Mouse (Mus musculus): ENCODE measurements at regions not wholly inside any gene's neighbourhood (a gene's known extent, or its start where the extent isn't known, plus 50 kb on each side); places are given as distances from the start of the nearest gene placed in this dataset.

- DNase-seq (ENCODE audit: low spot score in 2 of 2) = no peak
Observed at GRCm38 (mm10) chr15:97620261-97620660, 85.4 kb downstream of the Rpap3 start.

DNA sequence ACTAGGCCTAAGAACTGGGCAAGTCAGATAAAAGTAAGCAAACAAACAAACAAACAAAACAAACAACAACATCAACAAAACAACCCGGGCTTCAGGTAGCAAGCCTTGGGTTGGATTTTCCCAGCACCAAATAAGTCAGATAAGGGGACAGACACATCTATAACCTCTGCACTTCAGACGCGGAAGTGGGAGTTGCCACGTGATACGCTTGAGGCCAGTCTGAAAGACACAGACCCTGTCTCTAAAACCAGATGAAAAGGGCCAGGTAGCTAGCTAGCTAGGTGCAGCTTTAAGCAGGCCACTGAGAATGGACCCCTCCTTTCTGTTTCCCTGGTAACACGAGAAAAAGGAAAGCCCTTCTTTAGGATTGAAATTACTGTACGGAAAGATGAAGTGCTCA, 85.9 kb downstream of the Rpap3 start:
- no peak for DNase-seq (ENCODE audit: low spot score in 2 of 2)

- DNase-seq (ENCODE audit: low spot score in 2 of 2) = no peak
Observed at GRCm38 (mm10) chr15:97612325-97612724, 93.3 kb downstream of the Rpap3 start.

- no peak for DNase-seq (ENCODE audit: low spot score in 2 of 2)
Observed at GRCm38 (mm10) chr15:97610767-97611166, 94.9 kb downstream of the Rpap3 start.

DNA sequence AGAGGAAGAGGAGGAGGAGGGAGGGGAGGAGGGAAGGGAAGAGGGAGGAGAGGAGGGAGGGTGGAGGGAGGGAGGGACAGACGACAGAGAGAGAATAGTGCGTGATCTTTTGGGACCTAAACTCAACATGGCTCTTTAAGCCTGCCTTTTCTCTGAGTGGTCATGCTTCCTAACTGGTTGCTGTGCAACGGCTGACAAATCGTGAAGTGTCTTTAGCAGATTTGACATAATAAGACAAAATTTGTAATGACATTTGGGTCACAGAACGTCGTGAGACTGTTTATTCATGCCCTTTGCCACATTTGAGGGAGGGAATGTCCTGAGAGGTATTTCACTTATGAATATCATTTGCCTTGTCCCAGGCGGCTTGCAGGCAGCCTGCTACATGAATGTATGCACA, 96.1 kb downstream of the Rpap3 start:
- no peak for DNase-seq (ENCODE audit: low spot score in 2 of 2)

DNA sequence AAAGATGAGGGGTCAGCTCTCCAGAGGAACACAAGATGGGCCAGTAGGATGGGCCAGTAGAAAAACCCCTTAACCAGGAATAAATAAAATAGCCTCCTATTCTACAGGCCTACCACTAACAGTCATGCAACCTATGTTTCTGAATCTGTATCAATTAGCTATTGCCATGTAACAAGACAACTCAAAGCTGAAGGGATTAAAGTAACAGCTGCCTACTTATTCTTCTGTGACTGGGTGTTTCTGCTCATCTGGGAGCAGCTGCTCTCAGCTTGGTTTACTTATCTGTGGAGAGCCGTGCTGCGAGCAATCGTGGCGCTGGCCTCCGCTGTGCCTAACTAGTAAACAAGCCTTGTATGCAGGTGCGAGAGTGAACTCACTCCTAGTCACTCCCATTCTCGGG, 97.0 kb downstream of the Rpap3 start:
- no peak for DNase-seq (ENCODE audit: low spot score in 2 of 2)

DNA sequence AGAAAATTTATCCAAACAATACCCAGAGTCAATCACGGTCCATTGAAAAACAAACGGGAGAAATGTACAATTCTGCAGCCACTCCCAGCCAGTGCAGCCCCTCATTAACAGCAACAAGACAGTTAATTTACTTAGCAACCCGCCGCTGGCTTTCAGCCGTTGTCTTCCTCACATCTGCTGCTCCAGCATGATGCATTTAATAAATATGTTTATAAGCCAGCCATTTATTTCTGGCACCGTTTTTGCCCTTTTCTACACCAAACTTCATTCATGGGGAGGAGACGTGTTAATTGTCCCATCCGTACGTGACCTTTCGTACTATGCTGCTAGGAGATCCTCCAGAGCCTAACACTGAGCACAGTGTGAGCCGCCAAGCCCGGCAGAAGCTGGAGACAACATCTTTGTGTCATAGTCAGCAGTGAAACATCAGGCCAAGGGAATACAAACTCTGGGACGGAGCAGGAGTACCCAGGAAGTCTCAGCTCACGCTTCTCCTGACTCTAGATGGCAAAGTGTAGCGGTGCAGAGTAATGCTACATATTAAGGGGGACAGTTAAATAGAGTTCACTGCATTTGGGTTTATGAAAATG, 97.9 kb downstream of the Rpap3 start:
- no peak for DNase-seq (ENCODE audit: low spot score in 2 of 2)

DNA sequence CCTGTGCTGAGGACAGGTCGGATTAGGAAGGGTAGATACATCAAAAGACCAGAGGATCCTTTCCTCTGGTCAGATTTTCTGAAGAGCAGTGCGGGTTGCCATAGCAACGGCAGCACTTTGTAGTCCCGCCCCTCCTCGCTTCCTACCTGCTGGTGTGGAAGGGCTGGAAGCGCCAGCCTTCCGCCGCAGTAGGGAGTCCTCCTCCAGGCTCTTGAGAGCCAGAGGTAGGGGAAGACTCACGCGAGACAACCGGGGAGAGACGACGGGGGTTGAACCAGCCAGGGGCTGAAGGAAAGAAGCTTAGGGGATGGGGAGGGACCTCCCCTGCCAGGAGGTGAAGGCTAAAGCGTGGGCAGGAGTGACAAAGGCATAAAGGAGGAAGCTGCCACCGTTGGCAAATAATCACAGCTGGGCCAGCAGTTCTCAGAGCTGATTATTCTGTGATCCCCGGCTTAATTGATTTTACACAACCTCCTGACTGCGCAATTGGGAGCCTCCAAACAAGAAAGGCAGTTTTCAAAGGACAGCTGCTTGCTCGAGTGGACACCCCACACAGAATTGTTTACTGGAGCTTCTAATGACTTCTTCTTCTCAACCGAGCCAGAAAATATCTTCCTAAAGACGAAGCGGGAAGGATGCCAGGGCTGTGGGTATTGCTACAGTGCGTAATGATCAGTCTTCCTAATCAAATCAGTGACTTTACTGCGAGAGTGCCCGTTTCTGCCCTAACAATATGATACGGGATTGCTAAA, 98.8 kb downstream of the Rpap3 start:
- DNase-seq (ENCODE audit: low spot score in 2 of 2) = peak in 1 of 2 experiments; percentile 15

DNA sequence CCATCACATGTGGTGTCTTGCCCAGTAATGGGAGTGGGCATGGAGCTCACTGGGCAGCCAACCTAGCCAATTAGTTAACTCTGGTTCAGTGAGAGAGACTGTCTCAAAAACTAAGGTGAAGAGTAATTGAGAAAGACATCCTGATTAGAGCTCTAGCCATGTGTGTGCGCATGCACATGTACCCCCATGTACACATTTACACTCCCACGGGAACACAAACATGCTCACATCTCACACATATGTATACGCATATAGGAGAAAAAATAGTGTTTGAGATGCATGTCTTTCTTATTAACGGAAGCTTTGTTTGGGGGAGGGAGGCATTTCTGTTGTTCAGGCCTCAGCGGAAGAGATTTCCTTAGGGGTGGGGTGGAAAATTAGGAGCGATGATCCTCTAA, 99.4 kb downstream of the Rpap3 start:
- no peak for DNase-seq (ENCODE audit: low spot score in 2 of 2)

DNA sequence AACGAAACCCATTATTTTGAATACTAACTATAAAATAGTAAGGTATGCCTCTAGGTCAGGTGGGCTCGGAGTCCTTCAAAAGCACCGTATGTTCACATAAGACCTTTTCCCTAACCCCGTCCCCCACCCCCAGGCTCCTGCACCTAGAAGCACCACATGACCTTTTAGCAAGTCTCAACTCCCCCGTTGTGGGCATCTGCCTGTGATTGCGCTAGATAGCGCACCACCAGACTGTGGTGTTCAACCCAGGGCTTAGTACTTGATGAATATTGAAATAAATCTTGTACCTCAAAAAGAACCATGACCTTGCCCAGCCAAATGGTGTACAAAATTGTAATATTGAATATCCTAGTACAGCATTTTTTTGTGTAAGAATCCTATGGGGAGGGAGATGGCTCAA, 99.8 kb downstream of the Rpap3 start:
- no peak for DNase-seq (ENCODE audit: low spot score in 2 of 2)

DNA sequence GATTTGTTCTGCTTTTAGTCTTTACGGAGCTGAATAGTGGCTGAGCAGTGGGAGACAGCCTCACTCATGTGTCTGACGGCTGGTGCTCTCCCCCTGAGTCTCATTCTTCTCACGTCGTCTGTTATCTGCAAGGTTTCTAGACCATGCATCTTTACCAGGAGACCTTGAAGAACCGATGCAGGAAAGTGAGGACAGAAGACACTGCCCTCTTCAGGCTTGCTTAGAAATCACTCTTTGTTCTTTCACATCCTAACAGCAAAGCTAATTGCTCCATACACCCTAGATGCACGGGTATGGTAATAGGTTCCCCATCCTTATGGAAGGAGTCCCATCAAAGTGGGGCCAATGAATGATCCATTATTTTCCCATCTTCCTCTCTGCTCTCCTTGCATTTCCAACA, 102.1 kb downstream of the Rpap3 start:
- DNase-seq (ENCODE audit: low spot score in 2 of 2) = no peak

- no peak for DNase-seq (ENCODE audit: low spot score in 2 of 2)
Observed at GRCm38 (mm10) chr15:97598270-97598669, 107.4 kb downstream of the Rpap3 start.

GRCm38 (mm10) chr15:97596514-97597081, 109.0 kb downstream of the Rpap3 start:
- no peak for DNase-seq (ENCODE audit: low spot score in 2 of 2)

DNA sequence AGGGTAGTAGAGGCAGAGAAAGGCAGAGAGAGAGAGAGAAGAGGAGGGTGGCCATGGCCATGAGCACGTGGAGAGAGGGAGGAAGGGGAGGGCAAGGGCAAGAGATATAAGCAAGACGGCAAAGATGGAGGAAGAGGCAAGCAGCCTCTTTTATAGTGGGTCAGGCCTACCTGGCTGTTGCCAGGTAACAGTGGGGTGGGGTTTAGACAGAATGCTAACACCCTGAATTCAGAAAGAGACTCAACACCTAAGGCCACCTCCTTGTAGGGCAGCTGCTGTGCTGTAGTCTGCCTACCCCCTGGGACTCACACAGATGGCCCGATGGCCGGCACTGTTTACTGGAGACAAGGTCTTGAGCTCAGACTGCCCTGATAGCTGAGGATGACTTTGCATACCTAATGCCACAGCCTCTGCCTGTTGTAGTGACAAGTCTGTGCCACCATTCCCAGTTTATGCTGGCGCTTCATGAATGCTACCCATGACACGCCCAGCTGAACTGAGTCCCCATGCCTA, 110.3 kb downstream of the Rpap3 start:
- DNase-seq (ENCODE audit: low spot score in 2 of 2) = no peak

DNA sequence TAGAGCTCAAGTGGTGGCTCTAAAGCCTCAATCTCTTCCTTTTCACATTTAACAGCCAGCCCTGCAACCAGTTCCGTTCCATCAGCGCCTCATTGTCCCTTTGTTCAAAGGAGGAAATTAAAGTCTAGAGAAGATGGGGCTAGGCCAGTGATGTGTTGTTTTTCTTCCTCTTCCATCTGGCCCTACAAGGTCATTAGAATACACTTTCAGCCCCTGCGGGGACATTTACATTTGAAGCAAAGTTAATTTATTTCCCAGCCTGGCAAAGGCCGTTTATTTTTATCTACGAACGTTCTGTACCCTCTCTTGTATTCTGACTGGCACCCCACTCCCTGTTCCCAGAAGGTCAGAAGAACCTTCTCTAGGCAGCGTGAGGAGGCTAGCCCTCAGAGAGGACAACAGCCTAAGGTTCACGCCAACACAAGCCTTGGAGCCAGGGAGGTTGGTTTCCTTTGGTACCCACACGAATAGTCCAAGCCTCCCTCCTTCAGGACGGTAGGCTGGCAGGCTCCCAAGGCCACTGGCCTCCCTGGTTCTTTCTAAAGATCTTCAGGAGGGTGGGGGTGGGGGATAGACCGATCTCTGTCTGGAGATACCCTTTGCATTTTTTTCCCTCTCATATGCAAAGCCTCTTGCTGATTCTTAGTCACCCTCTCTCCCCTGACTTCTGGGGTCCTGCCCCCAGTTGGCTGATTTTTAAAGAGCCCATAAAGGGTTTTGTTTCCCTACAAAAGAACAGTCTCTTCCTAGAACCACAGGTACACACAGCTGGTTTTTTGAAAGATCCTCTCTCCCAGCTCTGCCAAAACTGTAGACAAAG, 111.6 kb downstream of the Rpap3 start:
- no peak for DNase-seq (ENCODE audit: low spot score in 2 of 2)

GRCm38 (mm10) chr15:97592786-97593185, 112.8 kb downstream of the Rpap3 start:
- no peak for DNase-seq (ENCODE audit: low spot score in 2 of 2)

GRCm38 (mm10) chr15:97591406-97591805, 114.2 kb downstream of the Rpap3 start:
- no peak for DNase-seq (ENCODE audit: low spot score in 2 of 2)

DNA sequence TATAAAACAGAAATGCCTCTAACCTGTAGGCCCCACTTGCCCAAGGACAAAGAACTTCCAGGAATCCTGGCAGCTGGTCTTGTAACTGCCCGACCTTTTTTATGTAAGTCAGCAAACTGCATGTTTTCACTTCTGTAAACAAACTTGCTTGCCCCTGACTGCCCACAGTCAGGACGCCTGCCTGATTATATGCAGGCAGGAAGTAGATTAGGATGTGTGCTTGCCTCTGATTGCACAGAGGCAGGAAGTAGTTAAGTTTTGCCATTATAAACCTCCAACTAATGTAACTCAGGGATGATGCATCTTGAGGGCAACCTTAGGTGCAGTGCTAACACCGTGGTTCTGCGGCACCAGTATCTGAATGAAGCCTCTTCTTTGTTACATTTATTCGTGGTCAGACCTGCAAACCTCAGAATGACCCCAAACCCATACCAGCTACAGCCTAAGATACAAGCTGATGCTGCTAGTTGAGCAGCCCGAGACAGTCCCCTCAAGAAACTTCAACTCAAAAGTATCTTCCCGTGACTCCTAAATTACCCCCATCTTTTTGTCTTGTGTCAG, 114.8 kb downstream of the Rpap3 start:
- DNase-seq (ENCODE audit: low spot score in 2 of 2) = no peak

DNA sequence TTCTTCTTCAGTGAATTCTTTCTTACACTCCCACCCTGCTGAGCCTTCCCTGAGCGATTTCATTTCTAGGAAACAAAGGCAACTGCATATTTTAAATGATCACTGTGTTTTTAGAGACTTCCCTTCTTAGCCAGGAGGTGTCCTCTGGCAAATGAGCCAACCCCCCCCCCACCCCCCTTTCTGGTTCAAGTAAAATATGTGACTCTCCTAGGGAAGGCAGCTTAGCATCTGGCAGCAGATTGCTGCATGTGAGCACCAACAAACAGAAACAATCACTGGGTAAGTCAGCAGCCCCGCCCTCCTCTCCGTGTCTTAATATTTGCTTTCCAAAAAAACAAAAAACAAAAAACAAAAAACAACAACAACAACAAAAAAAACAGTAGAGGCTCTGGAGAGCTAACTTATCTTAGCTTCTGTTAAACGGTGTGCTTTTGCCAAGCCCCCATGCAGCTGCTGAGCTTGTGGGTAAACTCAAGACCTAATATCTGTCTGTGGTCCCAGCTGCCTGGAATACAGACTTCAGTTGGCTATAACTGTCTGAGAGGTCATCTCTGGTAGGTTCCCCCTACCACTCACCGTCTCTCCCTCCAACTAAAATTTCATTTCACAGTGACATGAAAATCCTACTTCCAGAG, 117.9 kb downstream of the Rpap3 start:
- no peak for DNase-seq (ENCODE audit: low spot score in 2 of 2)

- peak; percentile 64 to 79 for DNase-seq (ENCODE audit: low spot score in 2 of 2)
Observed at GRCm38 (mm10) chr15:97581724-97582154, 123.9 kb downstream of the Rpap3 start.

GRCm38 (mm10) chr15:97580726-97581125, 124.9 kb downstream of the Rpap3 start:
- no peak for DNase-seq (ENCODE audit: low spot score in 2 of 2)
